Mouse (Mus musculus): ENCODE results near the gene Zwilch.

DNA sequence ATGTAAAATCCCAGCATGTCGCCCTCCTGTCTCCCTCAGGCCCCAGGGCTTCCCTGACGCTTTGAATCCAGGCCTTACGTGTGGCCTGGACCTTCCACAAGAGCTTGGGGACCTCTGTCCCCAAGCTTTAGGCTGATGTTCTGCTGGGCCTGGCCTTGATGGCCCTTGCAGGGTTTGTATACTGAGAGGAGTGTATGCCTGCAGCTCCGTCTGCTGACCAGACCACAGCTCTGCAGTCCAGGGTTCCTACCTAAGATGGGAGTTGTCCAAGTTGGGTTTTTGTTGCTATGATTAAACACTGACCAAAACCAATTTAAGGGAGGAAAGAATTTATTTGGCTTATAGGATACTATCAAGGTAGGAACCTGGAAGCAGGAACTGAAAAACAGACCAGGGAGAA, 74.6 kb downstream of the Zwilch start:
- TF ChIP-seq POLR2A (IDR thresholded peaks at IDR 0.05; ENCODE audit: low read depth, low read length) (no peak), CTCF (conservative IDR thresholded peaks at IDR 0.05 in 1 of 2, IDR thresholded peaks at IDR 0.05 in 1 of 2; ENCODE audit: low read depth in 2 of 2, low read length in 2 of 2) (peak in 1 of 2 experiments; percentile 32; a peak in 2 of 4 replicates), NRF1 (IDR thresholded peaks at IDR 0.05; ENCODE audit: low read depth, low read length) (no peak), NELFE (IDR thresholded peaks at IDR 0.05; ENCODE audit: low read depth, low read length) (no peak), KAT2A (IDR thresholded peaks at IDR 0.05; ENCODE audit: insufficient replicate concordance, low read length) (no peak)
